Mouse (Mus musculus) embryonic fibroblast, embryonic 13.5 days (primary cell): ENCODE measurements around the gene Hspb6.

Source experiments
- CTCF ChIP-seq: IDR thresholded peaks from 2 replicates; pipeline ENCODE4 v1.5.1; 2011; ENCODE audit warnings: mild to moderate bottlenecking, control low read depth, low read length, moderate library complexity, borderline replicate concordance; ENCODE audit not compliant: insufficient read depth
- POLR2A ChIP-seq: IDR thresholded peaks from 2 replicates; pipeline ENCODE4 v1.6.1; 2011; ENCODE audit warnings: low read depth, mild to moderate bottlenecking, control low read depth, low read length, moderate library complexity

- TF ChIP-seq CTCF (no peak), POLR2A (no peak)
Observed at GRCm38 (mm10) chr7:30604944-30605343, 53.0 kb downstream of the Hspb6 start.
